Mouse (Mus musculus): ENCODE results near the gene Zfp526. TPM values are rescaled to one million over a fixed set of nuclear protein-coding genes. Genes with fewer than 3 reads are reported as not detected.
"Not testable (repeated sequence)": the region's sequence is repeated elsewhere in the genome, so short reads cannot be mapped to it uniquely, and the experiment has no call there.

Gene Zfp526
- polyA plus RNA-seq, 2 experiments, result 2.1 to 4.9 TPM

DNA sequence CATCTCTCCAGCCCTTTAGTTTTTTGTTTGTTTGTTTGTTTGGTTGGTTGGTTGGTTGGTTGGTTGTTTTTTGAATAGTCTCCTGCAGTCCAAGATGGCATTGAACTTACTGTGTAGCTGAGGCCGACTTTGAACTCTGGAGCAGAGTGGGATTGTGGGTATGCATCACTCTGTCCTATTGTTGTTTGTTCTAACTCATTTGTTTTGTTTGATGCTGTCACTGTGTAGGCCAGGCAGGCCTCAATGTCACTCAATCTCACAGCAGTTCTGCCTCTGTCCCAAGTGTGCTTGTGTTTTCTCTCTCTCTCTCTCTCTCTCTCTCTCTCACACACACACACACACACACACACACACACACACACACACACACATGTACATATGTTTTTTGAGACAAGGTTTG, 40.7 kb downstream of the Zfp526 start:
- no peak overlapping the region for H3K4me2 ChIP-seq (ENCODE audit: low read depth)
- H3K27me3 ChIP-seq (ENCODE audit: control insufficient read depth, insufficient read depth, low read length), result no peaks in the 10 kb centered on the region
- ATAC-seq (ENCODE audit: insufficient read depth) (no peak), DNase-seq (ENCODE audit: low read depth in 3 of 3, low spot score in 3 of 3) (no peak)
- TF ChIP-seq CTCF (IDR thresholded peaks at IDR 0.05; ENCODE audit: low read depth) (no peak), EP300 (IDR thresholded peaks at IDR 0.05; ENCODE audit: low read depth) (no peak)
- no peak overlapping the region for H3K4me3 ChIP-seq (ENCODE audit: insufficient read depth in 1 of 2, low read depth in 2 of 2, low read length in 2 of 2)
- no peaks in the 10 kb centered on the region for H3K36me3 ChIP-seq (replicated peaks; ENCODE audit: control insufficient read depth, insufficient read depth, low read depth)
- no peaks in the 10 kb centered on the region for H3K9me3 ChIP-seq (ENCODE audit: control insufficient read depth, low read length)
- no peak overlapping the region for H3K9ac ChIP-seq (replicated peaks)
- WGBS (ENCODE audit: insufficient replicate concordance), result 70% methylated on average over 1 of the region's 1 CpGs
- no peak overlapping the region for H3K27ac ChIP-seq
- H3K4me1 ChIP-seq (replicated peaks; ENCODE audit: control insufficient read depth in 2 of 2, insufficient read depth in 2 of 2, low read length in 1 of 2), result peaks cover 5 to 13% of the 10 kb centered on the region in 2 experiments

DNA sequence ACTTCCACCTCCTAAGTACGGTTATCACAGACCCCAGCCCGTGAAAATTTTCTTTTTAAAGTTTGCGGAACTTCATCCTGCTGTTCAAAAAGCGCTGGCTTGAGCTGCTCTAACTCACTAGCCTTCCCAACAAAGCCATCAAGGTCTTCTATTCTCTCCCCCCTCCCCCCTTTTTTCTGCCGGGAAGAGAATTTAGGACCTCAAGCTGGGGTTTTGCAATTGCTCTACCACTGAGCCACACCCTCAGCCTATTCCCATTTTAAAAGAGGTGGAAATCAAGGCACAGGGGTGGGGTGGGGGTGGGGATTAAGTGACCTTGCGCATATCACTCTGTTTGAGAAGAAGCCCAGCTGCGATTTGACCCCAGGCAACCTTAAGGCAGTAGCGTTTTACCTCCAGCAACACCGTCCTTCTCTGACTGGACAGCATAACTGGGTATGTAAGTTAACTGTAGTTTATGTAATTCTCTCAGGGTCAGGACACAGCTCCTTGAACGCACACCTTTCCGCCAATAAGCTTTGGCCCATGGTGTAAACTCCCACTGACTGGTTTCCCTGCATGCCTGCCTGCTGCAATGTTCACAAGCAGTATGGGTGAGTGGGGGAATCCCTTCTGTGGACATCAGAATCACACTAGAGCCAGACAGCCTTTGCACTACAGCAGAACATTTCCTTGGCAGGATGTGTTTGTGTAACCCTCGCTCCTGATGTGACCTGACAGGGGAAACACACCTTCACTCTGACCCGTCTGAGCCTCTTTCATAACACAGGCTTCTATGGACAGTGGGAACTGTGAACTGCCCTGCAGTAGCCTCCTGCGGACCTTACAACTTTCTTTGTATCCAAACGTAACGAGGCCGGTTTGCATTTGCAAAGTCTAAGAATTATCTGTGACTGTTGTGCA, 43.0 kb downstream of the Zfp526 start:
- Histone ChIP-seq H3K27ac (no peak overlapping the region), H3K9ac (replicated peaks) (no peak overlapping the region), H3K4me3 (ENCODE audit: insufficient read depth in 1 of 2, low read depth in 2 of 2, low read length in 2 of 2) (no peak overlapping the region)

DNA sequence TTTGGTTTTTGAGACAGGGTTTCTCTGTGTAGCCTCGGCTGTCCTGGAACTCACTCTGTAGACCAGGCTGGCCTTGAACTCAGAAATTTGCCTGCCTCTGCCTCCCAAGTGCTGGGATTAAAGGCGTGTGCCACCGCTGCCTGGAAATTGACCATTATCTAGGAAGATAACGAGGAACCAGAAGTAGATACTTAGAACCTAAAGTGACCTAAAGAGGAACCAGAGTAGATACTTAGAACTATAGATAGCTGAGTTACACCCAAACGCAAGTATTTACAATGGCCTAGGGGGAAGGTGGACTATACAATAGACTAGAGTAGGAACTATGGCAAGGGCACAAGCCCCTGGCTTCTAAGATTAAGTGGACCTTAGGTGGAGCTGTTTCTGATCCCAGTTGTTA, 44.5 kb downstream of the Zfp526 start:
- H3K27ac ChIP-seq; DNase-seq (ENCODE audit: low read depth in 3 of 3, low spot score in 3 of 3); ATAC-seq (ENCODE audit: insufficient read depth); H3K4me3 ChIP-seq (ENCODE audit: insufficient read depth in 1 of 2, low read depth in 2 of 2, low read length in 2 of 2); H3K9ac ChIP-seq (replicated peaks); H3K27me3 ChIP-seq (ENCODE audit: control insufficient read depth, insufficient read depth, low read length); H3K9me3 ChIP-seq (ENCODE audit: control insufficient read depth, low read length); H3K36me3 ChIP-seq (replicated peaks; ENCODE audit: control insufficient read depth, insufficient read depth, low read depth); H3K4me2 ChIP-seq (ENCODE audit: low read depth): not testable (repeated sequence)
- H3K4me1 ChIP-seq (replicated peaks; ENCODE audit: control insufficient read depth in 2 of 2, insufficient read depth in 2 of 2, low read length in 1 of 2), result peaks cover 18 to 31% of the 10 kb centered on the region in 2 experiments
- 42% methylated on average over 5 of the region's 5 CpGs for WGBS (ENCODE audit: insufficient replicate concordance)

More for the DNA sequence above, 43.0 kb downstream of the Zfp526 start:
- TF ChIP-seq EP300 (IDR thresholded peaks at IDR 0.05; ENCODE audit: low read depth) (no peak), CTCF (IDR thresholded peaks at IDR 0.05; ENCODE audit: low read depth) (no peak)
- Histone ChIP-seq H3K4me1 (replicated peaks; ENCODE audit: control insufficient read depth in 2 of 2, insufficient read depth in 2 of 2, low read length in 1 of 2) (peaks cover 12 to 20% of the 10 kb centered on the region in 2 experiments), H3K36me3 (replicated peaks; ENCODE audit: control insufficient read depth, insufficient read depth, low read depth) (no peaks in the 10 kb centered on the region), H3K9me3 (ENCODE audit: control insufficient read depth, low read length) (no peaks in the 10 kb centered on the region), H3K27me3 (ENCODE audit: control insufficient read depth, insufficient read depth, low read length) (no peaks in the 10 kb centered on the region), H3K4me2 (ENCODE audit: low read depth) (no peak overlapping the region)
- WGBS (ENCODE audit: insufficient replicate concordance), result 45% methylated on average over 17 of the region's 17 CpGs
- no peak for ATAC-seq (ENCODE audit: insufficient read depth)
- no peak for DNase-seq (ENCODE audit: low read depth in 3 of 3, low spot score in 3 of 3)

DNA sequence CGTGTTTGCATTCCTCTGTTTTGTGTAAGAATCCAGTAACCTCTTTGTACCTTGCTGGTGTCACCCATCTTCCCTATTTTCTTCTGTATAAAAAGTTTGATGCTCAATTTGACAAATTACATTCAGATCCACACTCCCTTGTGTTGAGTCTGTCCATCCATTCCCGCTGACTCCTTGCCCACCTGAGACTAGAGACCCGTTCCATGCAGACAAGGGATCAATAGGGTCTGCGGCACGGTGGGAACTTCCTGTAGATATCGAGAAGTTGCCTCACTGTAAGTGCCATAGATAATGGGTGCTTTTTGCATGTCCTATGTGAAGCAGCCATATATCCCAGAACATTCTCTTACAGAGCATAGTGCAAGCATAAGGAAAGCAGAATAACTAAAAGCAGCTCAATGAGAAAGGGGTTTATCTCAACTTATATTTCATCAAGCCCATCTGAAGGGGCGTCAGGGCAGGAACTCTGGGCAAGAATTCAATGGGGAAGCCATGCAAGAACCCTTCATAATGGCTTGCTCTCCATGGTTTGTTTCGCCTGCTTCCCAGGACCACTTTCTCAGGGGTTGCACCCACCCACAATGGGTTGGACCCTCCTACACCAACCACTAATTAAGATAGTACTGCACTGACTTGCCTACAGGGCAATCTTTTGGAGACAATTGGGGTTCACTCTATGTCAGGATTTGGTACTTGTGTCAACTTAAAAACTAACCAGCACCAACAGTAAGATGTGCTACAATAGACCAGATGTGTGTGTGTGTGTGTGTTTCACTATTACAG, 45.1 kb downstream of the Zfp526 start:
- peak overlapping the region; percentile 72 for H3K9ac ChIP-seq (replicated peaks)
- peak overlapping the region; percentile 43 for H3K27ac ChIP-seq
- H3K9me3 ChIP-seq (ENCODE audit: control insufficient read depth, low read length), result no peaks in the 10 kb centered on the region
- H3K4me2 ChIP-seq (ENCODE audit: low read depth), result peak overlapping the region; percentile 81
- no peak for DNase-seq (ENCODE audit: low read depth in 3 of 3, low spot score in 3 of 3)
- no peaks in the 10 kb centered on the region; the same call in 1 of the 2 replicates for H3K36me3 ChIP-seq (replicated peaks; ENCODE audit: control insufficient read depth, insufficient read depth, low read depth)
- peaks cover 18 to 31% of the 10 kb centered on the region in 2 experiments for H3K4me1 ChIP-seq (replicated peaks; ENCODE audit: control insufficient read depth in 2 of 2, insufficient read depth in 2 of 2, low read length in 1 of 2)
- no peaks in the 10 kb centered on the region for H3K27me3 ChIP-seq (ENCODE audit: control insufficient read depth, insufficient read depth, low read length)
- peak overlapping the region in 1 of 2 experiments; percentile 68; a peak in 2 of 4 replicates for H3K4me3 ChIP-seq (ENCODE audit: insufficient read depth in 1 of 2, low read depth in 2 of 2, low read length in 2 of 2)
- 69% methylated on average over 8 of the region's 8 CpGs for WGBS (ENCODE audit: insufficient replicate concordance)
- TF ChIP-seq CTCF (IDR thresholded peaks at IDR 0.05; ENCODE audit: low read depth) (no peak), EP300 (IDR thresholded peaks at IDR 0.05; ENCODE audit: low read depth) (no peak)
- ATAC-seq (ENCODE audit: insufficient read depth), result no peak

DNA sequence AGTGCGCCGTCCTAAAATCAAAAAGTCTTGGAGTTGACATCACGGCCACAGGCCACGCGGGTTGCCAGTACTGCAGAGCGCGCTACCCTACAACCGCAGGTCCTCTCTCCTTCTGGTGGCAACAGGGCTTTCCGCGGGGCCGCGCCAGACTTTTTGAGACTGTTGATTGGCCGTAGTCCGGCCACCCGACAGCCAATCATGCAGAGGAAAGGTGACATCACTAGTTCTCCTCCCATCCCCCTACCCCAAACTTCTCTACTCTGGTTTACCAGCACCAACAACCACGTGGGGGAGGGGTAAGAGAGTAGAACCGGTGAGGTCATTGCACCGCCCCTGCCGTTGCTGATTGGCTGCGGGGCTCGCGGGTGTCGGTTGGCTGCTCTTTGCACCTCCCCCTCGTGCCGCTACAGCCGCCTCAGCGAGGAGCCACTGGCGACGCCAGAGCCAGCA, 46.1 kb downstream of the Zfp526 start, which contains the start of gene Cic:
Gene Cic, plus strand, starts transcription at position 404 of the 450 bp plus-strand sequence.
- TF ChIP-seq EP300 (IDR thresholded peaks at IDR 0.05; ENCODE audit: low read depth), result peak; percentile 32; the same call in 1 of the 2 replicates
- TF ChIP-seq CTCF (IDR thresholded peaks at IDR 0.05; ENCODE audit: low read depth), result no peak
- Histone ChIP-seq H3K4me1 (replicated peaks; ENCODE audit: control insufficient read depth in 2 of 2, insufficient read depth in 2 of 2, low read length in 1 of 2) (peaks cover 18 to 31% of the 10 kb centered on the region in 2 experiments), H3K9ac (replicated peaks) (peak within 1 kb of the TSS; percentile 84), H3K27ac (peak within 1 kb of the TSS; percentile 68), H3K27me3 (ENCODE audit: control insufficient read depth, insufficient read depth, low read length) (no peaks in the 10 kb centered on the region), H3K4me2 (ENCODE audit: low read depth) (peak within 1 kb of the TSS; percentile 94), H3K36me3 (replicated peaks; ENCODE audit: control insufficient read depth, insufficient read depth, low read depth) (no peaks in the 10 kb centered on the region; the same call in 1 of the 2 replicates), H3K9me3 (ENCODE audit: control insufficient read depth, low read length) (no peaks in the 10 kb centered on the region), H3K4me3 (ENCODE audit: insufficient read depth in 1 of 2, low read depth in 2 of 2, low read length in 2 of 2) (peak within 1 kb of the TSS; percentile 68 to 95)
- DNase-seq (ENCODE audit: low read depth in 3 of 3, low spot score in 3 of 3), result peak; percentile 97 to 98 (median 98)
- peak; percentile 78 for ATAC-seq (ENCODE audit: insufficient read depth)
- WGBS (ENCODE audit: insufficient replicate concordance), result under 1% methylated on average over 29 of the region's 29 CpGs

Measured in liver, embryonic 14.5 days (tissue).